Mouse (Mus musculus) hindbrain, embryonic 13.5 days (tissue): ENCODE measurements at regions not wholly inside any gene's neighbourhood (a gene's known extent, or its start where the extent isn't known, plus 50 kb on each side); places are given as distances from the start of the nearest gene placed in this dataset.

Experiments used
- ATAC-seq: fragments of 200-750 bp; cut with Nextera tagmentation; 2 replicates; pipeline ENCODE4 v1.8.0; 2017; ENCODE audit warnings: moderate TSS enrichment; ENCODE audit not compliant: low FRiP score
- H3K27ac ChIP-seq: fragments of 300-500 bp; sonication (generic); 2 replicates; pipeline ENCODE4 v1.5.1; 2015; ENCODE audit warnings: inconsistent platforms, mild to moderate bottlenecking, moderate library complexity
- H3K27me3 ChIP-seq: fragments of 300-500 bp; sonication (generic); 2 replicates; pipeline ENCODE4 v1.6.1; 2015; ENCODE audit warnings: mild to moderate bottlenecking, inconsistent platforms
- H3K36me3 ChIP-seq: fragments of 300-500 bp; sonication (generic); 2 replicates; pipeline ENCODE4 v1.6.1; 2015; ENCODE audit warnings: mild to moderate bottlenecking, inconsistent platforms
- H3K4me1 ChIP-seq: fragments of 300-500 bp; sonication (generic); replicated peaks from 2 replicates; pipeline ENCODE4 v1.6.1; 2015; ENCODE audit warnings: inconsistent platforms
- H3K4me2 ChIP-seq: fragments of 300-500 bp; sonication (generic); 2 replicates; pipeline ENCODE4 v1.6.1; 2015; ENCODE audit warnings: inconsistent platforms, mild to moderate bottlenecking, moderate library complexity
- H3K4me3 ChIP-seq: fragments of 300-500 bp; sonication (generic); 2 replicates; pipeline ENCODE4 v1.5.1; 2015; ENCODE audit warnings: mild to moderate bottlenecking, inconsistent platforms
- H3K9ac ChIP-seq: fragments of 300-500 bp; sonication (generic); 2 replicates; pipeline ENCODE4 v1.6.1; 2015; ENCODE audit warnings: mild to moderate bottlenecking, inconsistent platforms
- H3K9me3 ChIP-seq: fragments of 300-500 bp; sonication (generic); 2 replicates; pipeline ENCODE4 v1.6.1; 2016; ENCODE audit warnings: inconsistent platforms
- WGBS: fragments of 180-500 bp; shearing (Covaris S2); methylation state at CpG from one replicate; pipeline ENCODE4 v1.1.7; 2015; 5-methylcytosine and 5-hydroxymethylcytosine counted together

DNA sequence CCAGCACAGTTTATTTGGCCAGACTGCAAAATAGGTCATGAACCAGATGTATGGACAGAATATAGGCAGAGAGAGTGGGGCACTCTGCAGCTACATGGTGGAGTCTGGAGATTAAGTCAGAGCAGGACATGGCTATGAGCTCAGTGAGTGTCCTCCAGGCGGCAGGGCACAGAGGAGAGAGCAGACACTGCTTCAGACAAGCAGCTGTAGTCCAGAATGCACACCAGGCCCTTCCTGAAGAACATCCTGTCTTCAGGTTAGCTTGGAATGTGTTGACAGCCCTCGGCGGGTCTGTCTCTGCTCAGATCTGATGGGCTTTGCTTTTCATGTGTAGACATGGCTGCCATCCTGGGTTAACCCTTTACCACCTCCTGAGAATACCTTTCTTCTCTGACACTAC lies 238.6 kb downstream of the Nuak1 start:
- Histone ChIP-seq H3K27ac (no peak overlapping the region), H3K27me3 (no peaks in the 10 kb centered on the region), H3K4me1 (no peaks in the 10 kb centered on the region), H3K36me3 (no peaks in the 10 kb centered on the region), H3K9me3 (no peaks in the 10 kb centered on the region), H3K4me2 (no peak overlapping the region), H3K9ac (no peak overlapping the region), H3K4me3 (no peak overlapping the region)
- 81% methylated on average over 3 of the region's 3 CpGs for WGBS
- no peak for ATAC-seq

GRCm38 (mm10) chr10:84212096-84212785 lies 228.2 kb downstream of the Nuak1 start:
- H3K9ac ChIP-seq: no peak overlapping the region
- 86% methylated on average over 5 of the region's 5 CpGs for WGBS
- no peaks in the 10 kb centered on the region for H3K27me3 ChIP-seq
- H3K36me3 ChIP-seq: no peaks in the 10 kb centered on the region
- no peak overlapping the region for H3K4me3 ChIP-seq
- H3K4me2 ChIP-seq: no peak overlapping the region
- H3K4me1 ChIP-seq: no peaks in the 10 kb centered on the region
- no peak for ATAC-seq
- H3K9me3 ChIP-seq: peaks cover 12% of the 10 kb centered on the region
- H3K27ac ChIP-seq: no peak overlapping the region

DNA sequence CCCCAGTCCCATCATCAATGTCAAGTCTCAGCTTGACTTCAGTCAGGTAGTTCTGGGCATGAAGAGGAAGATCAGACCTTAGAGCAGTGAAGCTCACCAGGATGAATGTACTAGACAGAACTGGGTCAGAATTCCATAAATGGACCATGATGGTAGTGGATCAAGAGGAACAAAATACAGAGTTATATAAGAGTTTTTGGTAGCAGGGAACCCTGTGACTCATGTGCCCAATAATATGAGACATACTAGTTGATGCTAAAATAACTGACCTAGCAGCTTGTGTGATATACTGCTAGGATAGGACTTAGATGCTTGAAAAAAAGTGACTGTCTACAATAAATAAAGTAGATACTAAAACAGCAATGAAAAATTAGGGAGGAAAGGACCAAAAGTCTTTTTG lies 225.6 kb downstream of the Nuak1 start:
- Histone ChIP-seq H3K4me2 (no peak overlapping the region), H3K9ac (no peak overlapping the region), H3K27me3 (no peaks in the 10 kb centered on the region), H3K27ac (no peak overlapping the region), H3K4me3 (no peak overlapping the region), H3K9me3 (no peaks in the 10 kb centered on the region), H3K36me3 (no peaks in the 10 kb centered on the region), H3K4me1 (no peaks in the 10 kb centered on the region)
- ATAC-seq: no peak

GRCm38 (mm10) chr10:84229224-84229921 lies 211.0 kb downstream of the Nuak1 start:
- no peak overlapping the region for H3K27ac ChIP-seq
- no peaks in the 10 kb centered on the region for H3K9me3 ChIP-seq
- 74% methylated on average over 7 of the region's 7 CpGs for WGBS
- H3K9ac ChIP-seq: no peak overlapping the region
- no peak for ATAC-seq
- H3K27me3 ChIP-seq: no peaks in the 10 kb centered on the region
- no peak overlapping the region for H3K4me3 ChIP-seq
- 0 out of 2 replicates have a peak, but pooled peaks cover 3% of the 10 kb centered on the region for H3K4me1 ChIP-seq
- no peaks in the 10 kb centered on the region for H3K36me3 ChIP-seq
- H3K4me2 ChIP-seq: no peak overlapping the region

- Histone ChIP-seq H3K27ac (no peak overlapping the region), H3K9me3 (no peaks in the 10 kb centered on the region), H3K9ac (no peak overlapping the region), H3K27me3 (no peaks in the 10 kb centered on the region), H3K4me1 (0 out of 2 replicates have a peak, but pooled peaks cover 3% of the 10 kb centered on the region), H3K4me2 (no peak overlapping the region), H3K4me3 (no peak overlapping the region), H3K36me3 (no peaks in the 10 kb centered on the region)
- ATAC-seq: no peak
- 87% methylated on average over 18 of the region's 18 CpGs for WGBS
These were observed 210.2 kb downstream of the Nuak1 start for GRCm38 (mm10) chr10:84230011-84230781.

GRCm38 (mm10) chr10:84235006-84235405 lies 205.4 kb downstream of the Nuak1 start:
- no peaks in the 10 kb centered on the region for H3K36me3 ChIP-seq
- H3K9ac ChIP-seq: no peak overlapping the region
- H3K9me3 ChIP-seq: no peaks in the 10 kb centered on the region
- H3K27me3 ChIP-seq: no peaks in the 10 kb centered on the region
- peaks cover 6% of the 10 kb centered on the region; the same call in 1 of the 2 replicates for H3K4me1 ChIP-seq
- no peak overlapping the region for H3K4me2 ChIP-seq
- WGBS: 95% methylated on average over 6 of the region's 6 CpGs
- no peak overlapping the region for H3K4me3 ChIP-seq
- no peak for ATAC-seq
- H3K27ac ChIP-seq: no peak overlapping the region

DNA sequence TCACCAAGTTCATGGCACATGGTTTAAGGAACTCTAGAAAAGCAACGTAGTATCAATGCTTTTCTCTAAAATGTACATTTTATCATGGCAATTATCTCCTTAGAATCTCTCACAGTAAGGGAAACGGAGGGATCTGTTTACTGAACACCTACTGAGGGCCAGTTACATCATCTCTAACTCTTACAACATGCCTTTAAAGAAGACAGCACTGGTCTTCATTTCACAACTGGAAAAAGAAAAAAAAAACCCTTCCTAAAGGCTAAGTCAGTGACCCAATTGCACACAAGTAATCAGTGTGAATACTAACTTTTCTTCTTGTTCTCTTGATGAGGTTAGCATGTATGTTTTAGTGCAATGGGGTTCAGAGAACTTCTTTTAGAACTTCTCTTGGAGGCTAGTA lies 204.2 kb downstream of the Nuak1 start:
- H3K4me3 ChIP-seq: no peak overlapping the region
- no peak overlapping the region for H3K4me2 ChIP-seq
- 75% methylated on average over 2 of the region's 2 CpGs for WGBS
- no peaks in the 10 kb centered on the region for H3K36me3 ChIP-seq
- ATAC-seq: no peak
- H3K4me1 ChIP-seq: peaks cover 6% of the 10 kb centered on the region; the same call in 1 of the 2 replicates
- H3K9ac ChIP-seq: no peak overlapping the region
- H3K27me3 ChIP-seq: no peaks in the 10 kb centered on the region
- H3K9me3 ChIP-seq: peaks cover 6% of the 10 kb centered on the region; the same call in 1 of the 2 replicates
- no peak overlapping the region for H3K27ac ChIP-seq

DNA sequence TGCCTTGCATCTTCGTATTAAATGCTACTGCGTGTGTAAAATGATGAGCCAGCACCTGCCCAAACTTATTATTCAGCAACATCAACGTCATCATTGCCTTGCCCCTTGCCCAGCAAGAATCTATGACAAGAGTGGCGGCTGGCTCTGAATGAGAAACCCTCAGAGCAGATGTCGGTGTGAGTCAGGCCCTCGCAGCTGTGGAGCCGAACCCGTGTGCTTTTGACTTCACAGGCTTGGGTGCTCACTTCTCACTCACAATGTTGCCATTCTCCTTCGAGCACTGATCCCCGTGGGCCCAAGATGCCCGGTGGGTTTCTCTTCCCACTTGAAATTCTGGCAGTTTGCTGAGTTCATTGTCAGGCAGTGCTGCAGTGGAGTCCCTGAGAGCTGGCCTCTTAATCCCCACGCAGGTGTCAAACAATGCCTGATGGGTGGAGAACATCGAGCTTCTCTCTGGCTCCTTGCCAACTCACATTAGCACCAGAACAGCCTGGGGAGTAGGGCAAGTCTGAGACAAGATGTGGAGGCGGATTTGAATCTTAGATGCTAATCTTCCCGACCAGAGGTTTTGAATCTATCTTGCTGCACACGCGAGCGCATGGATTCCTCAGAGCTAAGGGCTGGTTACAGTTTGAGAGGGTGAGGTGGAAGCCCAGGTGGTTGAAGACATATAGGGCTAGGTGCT lies 202.0 kb downstream of the Nuak1 start:
- no peak overlapping the region for H3K4me2 ChIP-seq
- no peak for ATAC-seq

DNA sequence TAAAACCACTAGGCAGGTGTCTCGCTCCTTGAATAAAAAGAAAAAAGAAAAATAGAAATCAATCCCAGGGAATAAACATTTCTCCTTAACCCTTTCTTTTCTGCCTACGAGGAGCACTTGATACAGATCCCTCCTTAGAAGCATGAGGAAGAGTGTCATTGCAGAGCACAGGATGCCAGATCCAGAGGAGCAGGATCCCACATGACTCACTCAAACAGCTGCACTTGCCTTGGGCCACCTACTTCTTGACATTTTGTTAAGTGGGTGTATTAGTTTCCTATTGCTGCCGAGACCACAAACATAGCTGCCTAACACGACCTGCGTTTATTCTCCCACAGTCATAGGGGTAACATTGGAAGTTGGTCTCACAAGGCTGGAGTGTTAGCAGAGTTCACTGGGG lies 197.1 kb downstream of the Nuak1 start:
- peaks cover 6% of the 10 kb centered on the region; the same call in 1 of the 2 replicates for H3K4me1 ChIP-seq
- no peak overlapping the region for H3K9ac ChIP-seq
- no peak for ATAC-seq
- no peaks in the 10 kb centered on the region for H3K27me3 ChIP-seq
- no peak overlapping the region for H3K4me3 ChIP-seq
- H3K9me3 ChIP-seq: peaks cover 21% of the 10 kb centered on the region
- no peak overlapping the region for H3K4me2 ChIP-seq
- H3K36me3 ChIP-seq: no peaks in the 10 kb centered on the region
- H3K27ac ChIP-seq: no peak overlapping the region
- WGBS: 97% methylated on average over 5 of the region's 5 CpGs

More for the DNA sequence above, 202.0 kb downstream of the Nuak1 start:
- Histone ChIP-seq H3K4me3 (no peak overlapping the region), H3K27ac (no peak overlapping the region), H3K4me1 (peaks cover 6% of the 10 kb centered on the region; the same call in 1 of the 2 replicates), H3K9me3 (peaks cover 21% of the 10 kb centered on the region), H3K9ac (no peak overlapping the region), H3K27me3 (no peaks in the 10 kb centered on the region), H3K36me3 (no peaks in the 10 kb centered on the region)
- WGBS: 62% methylated on average over 18 of the region's 18 CpGs

DNA sequence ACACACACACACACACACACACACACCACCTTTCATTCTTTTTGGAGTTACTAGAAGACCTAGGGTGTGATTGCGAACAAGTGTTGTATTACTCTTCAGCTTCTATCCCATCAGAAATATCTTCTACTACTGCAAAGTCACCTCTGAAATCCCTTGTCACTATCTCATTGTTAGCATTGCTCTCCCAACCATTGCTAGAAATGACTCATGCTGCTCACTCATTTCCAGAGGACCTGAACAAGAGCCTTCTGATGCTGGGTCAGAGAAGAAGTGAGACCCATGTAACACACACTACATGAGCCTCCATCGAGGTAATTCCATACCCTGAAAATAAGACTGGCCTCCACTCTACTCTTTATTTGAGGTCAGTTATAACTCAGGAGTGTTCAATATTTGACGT lies 191.1 kb downstream of the Nuak1 start:
- no peak for ATAC-seq
- Histone ChIP-seq H3K27ac (no peak overlapping the region), H3K4me3 (no peak overlapping the region), H3K4me1 (no peaks in the 10 kb centered on the region), H3K9me3 (no peaks in the 10 kb centered on the region), H3K36me3 (no peaks in the 10 kb centered on the region), H3K9ac (no peak overlapping the region), H3K4me2 (no peak overlapping the region), H3K27me3 (no peaks in the 10 kb centered on the region)
- WGBS: 91% methylated on average over 3 of the region's 3 CpGs

DNA sequence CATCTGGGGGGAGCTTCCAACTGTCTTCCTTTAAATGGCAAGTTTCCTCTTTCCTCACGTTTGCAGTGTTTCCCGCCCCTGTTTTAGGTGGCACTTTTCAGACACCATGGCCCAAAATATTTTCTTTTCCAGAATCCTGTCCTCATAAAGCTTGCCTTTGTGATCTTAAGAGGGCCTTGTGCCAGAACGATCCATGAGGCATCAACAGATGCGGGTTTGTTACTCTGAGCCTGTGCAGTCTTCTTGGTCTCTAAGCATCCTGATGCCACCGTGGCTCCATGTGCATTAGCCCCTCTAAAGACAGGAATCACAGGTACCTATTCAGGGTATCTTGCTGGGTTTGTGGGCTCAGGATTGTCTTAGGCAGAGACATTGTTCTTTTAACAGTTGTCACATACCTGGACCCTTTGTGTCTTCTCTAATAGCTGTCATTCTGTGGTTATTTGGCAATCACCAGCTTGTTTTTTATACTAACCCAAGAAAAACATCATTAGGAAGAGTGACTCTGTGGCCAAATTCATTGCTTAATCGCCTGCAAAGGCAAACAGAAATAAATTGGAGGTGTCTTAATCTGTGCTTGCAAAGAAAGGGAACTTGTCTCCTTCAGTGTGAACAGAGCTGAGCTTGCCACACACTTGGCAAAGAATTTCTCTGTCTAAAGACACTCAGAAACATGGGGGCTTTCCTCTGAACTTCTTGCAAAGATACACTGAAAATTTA lies 179.3 kb downstream of the Nuak1 start:
- H3K36me3 ChIP-seq: no peaks in the 10 kb centered on the region

More for the DNA sequence above, 179.3 kb downstream of the Nuak1 start:
- Histone ChIP-seq H3K4me3 (no peak overlapping the region), H3K27ac (no peak overlapping the region), H3K4me2 (no peak overlapping the region), H3K4me1 (no peaks in the 10 kb centered on the region), H3K9me3 (no peaks in the 10 kb centered on the region), H3K9ac (no peak overlapping the region), H3K27me3 (no peaks in the 10 kb centered on the region)
- 83% methylated on average over 6 of the region's 6 CpGs for WGBS
- no peak for ATAC-seq
